Mouse (Mus musculus) neural tube, embryonic 15.5 days (tissue): Measurements from ENCODE around the gene Zfp273. TPM values are rescaled to one million over a fixed set of nuclear protein-coding genes. Genes with fewer than 3 reads are reported as not detected.

Experiments
- polyA plus RNA-seq: library from polyadenylated mRNA; unstranded; fragments of >200 nt; fragmentation: Nextera tagmentation; extraction: Ambion mirVana; gene quantifications from 2 replicates; pipeline ENCODE4 v1.2.1, GENCODE M21; 2015

The Zfp273 gene
- polyA plus RNA-seq, 1 experiment from 2014 or later, result 13.2 TPM

Other genes with a start within 250 kb of the Zfp273 start
- 4.8 and 4.9 TPM in 2 replicates for gene Zfp729b, start 204.0 kb upstream of the Zfp273 start, polyA plus RNA-seq
- not detected in 2 replicates for gene Gm49345, start 176.0 kb upstream of the Zfp273 start, polyA plus RNA-seq
- gene Zfp729a, start 175.9 kb upstream of the Zfp273 start, polyA plus RNA-seq, result 2.9 and 3.4 TPM in 2 replicates
- 12.8 and 13.3 TPM in 2 replicates for gene Zfp738, start 126.7 kb upstream of the Zfp273 start, polyA plus RNA-seq
- 8.2 and 8.5 TPM in 2 replicates for gene Zfp65, start 84.6 kb upstream of the Zfp273 start, polyA plus RNA-seq
- 6.5 and 8.1 TPM in 2 replicates for gene Zfp85, start 58.5 kb upstream of the Zfp273 start, polyA plus RNA-seq
- 3.6 and 3.7 TPM in 2 replicates for gene Zfp493, start 34.0 kb upstream of the Zfp273 start, polyA plus RNA-seq
- 5.8 and 7.2 TPM in 2 replicates for gene Gm10037, start 17.4 kb downstream of the Zfp273 start, polyA plus RNA-seq
- not detected in 2 replicates for gene BC048507, start 49.6 kb downstream of the Zfp273 start, polyA plus RNA-seq